Mouse (Mus musculus) gastrocnemius, postnatal 36 days (tissue): ENCODE results near the gene Cdk13. TPM values are rescaled to one million over a fixed set of nuclear protein-coding genes. Genes with fewer than 3 reads are reported as not detected.

Experiments
- DNase-seq, 2 experiments: peaks; one replicate each; pipeline ENCODE4 v3.0.0; 2022
- intact Hi-C: fragments of 180-260 bp; cut with DNase I; formaldehyde crosslinking; loops from one replicate; pipeline ENCODE4 v1.15.1; 2025
- microRNA-seq, 2 experiments: library from miRNA; unstranded; fragments of <30 nt; microRNA quantifications; one replicate each; pipeline ENCODE4 v1.2.0; 2021
- total RNA-seq, 2 experiments: library from RNA; stranded (reverse); gene quantifications; 2 replicates each; pipeline ENCODE4 v1.2.3; 2021

The Cdk13 gene
- total RNA-seq, 2 experiments from 2014 or later = 13.1 to 20.7 TPM

DNA sequence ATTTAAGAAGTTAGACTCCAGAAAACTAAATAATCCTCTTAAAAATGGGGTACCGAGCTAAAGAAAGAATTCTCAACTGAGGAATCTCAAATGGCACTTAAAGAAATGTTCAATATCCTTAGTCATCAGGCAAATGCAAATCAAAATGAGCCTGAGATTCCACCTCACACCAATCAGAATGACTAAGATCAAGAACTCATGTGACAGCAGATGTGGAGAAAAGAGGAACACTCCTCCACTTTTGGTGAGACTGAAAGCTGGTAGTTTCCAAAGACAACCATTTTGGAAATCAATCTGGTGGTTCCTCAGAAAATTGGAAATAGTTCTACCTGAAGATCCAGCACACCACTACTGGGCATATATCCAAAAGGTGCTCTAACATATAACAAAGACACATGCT, 137.5 kb downstream of the Cdk13 start:
- intact Hi-C loops = no loop called here
- DNase-seq = no peak

Small RNA genes within 50 kb of the gene (microRNA-seq; reads per million reads assigned to microRNA genes)
- 0 reads per million in 2 experiments for gene Mir466i

Other genes with a start within 250 kb of the Cdk13 start
- gene Mplkip, start 109.9 kb downstream of the Cdk13 start, total RNA-seq = 1 to 10 TPM; 4.2 to 5.7 TPM
- 1 to 10 TPM in 1 of 2 experiments, under 1 TPM in 1; 0.96 to 1.0 TPM for gene Sugct, start 109.5 kb downstream of the Cdk13 start, total RNA-seq
- 10 to 100 TPM; 20.1 to 22.7 TPM for gene Rala, start 139.1 kb upstream of the Cdk13 start, total RNA-seq
- gene Yae1d1, start 188.3 kb upstream of the Cdk13 start, total RNA-seq = 10 to 100 TPM; 11.9 to 14.7 TPM